Mouse (Mus musculus): ENCODE data around the gene Ppm1l. TPM values are rescaled to one million over a fixed set of nuclear protein-coding genes. Genes with fewer than 3 reads are reported as not detected.

Ppm1l gene
- total and polyA plus RNA-seq, 3 experiments, result not detected

GRCm38 (mm10) chr3:69283085-69283847 is 33.4 kb upstream of the Ppm1l start:
- H3K9ac ChIP-seq (ENCODE audit: control insufficient read depth, low read depth, low read length, poor library complexity, severe bottlenecking), result no peak overlapping the region
- no peaks in the 10 kb centered on the region for H3K36me3 ChIP-seq (ENCODE audit: control insufficient read depth in 1 of 2, insufficient read depth in 2 of 2, low read length in 2 of 2)
- H3K4me1 ChIP-seq (ENCODE audit: control insufficient read depth in 1 of 2, insufficient read depth in 2 of 2, low read length in 2 of 2), result no peaks in the 10 kb centered on the region
- H3K27me3 ChIP-seq (ENCODE audit: control insufficient read depth in 1 of 2, insufficient read depth in 2 of 2, low read length in 2 of 2), result no peaks in the 10 kb centered on the region
- DNase-seq (ENCODE audit: low read depth, low spot score), result no peak
- H3K9me3 ChIP-seq (replicated peaks; ENCODE audit: insufficient read depth, low read length), result no peaks in the 10 kb centered on the region
- H3K4me3 ChIP-seq (ENCODE audit: control insufficient read depth in 1 of 2, insufficient read depth in 1 of 2, low read depth in 2 of 2, low read length in 2 of 2), result no peak overlapping the region
- H3K79me2 ChIP-seq (ENCODE audit: control insufficient read depth, insufficient read depth, low read length, poor library complexity), result no peaks in the 10 kb centered on the region
- no peak overlapping the region for H3K27ac ChIP-seq (ENCODE audit: control insufficient read depth, low read depth, low read length)
- no peak for TF ChIP-seq TAL1 (IDR thresholded peaks at IDR 0.05; ENCODE audit: low read length)
- no peak for TF ChIP-seq POLR2A (IDR thresholded peaks at IDR 0.05; ENCODE audit: control insufficient read depth in 1 of 2, insufficient read depth in 1 of 2, low read depth in 1 of 2, low read length in 2 of 2, poor library complexity in 1 of 2)
- no peak for TF ChIP-seq TCF12 (IDR thresholded peaks at IDR 0.05; ENCODE audit: low read depth, low read length)
- TF ChIP-seq BHLHE40 (IDR thresholded peaks at IDR 0.05; ENCODE audit: borderline replicate concordance, low read depth, low read length), result no peak
- no peak for TF ChIP-seq UBTF (IDR thresholded peaks at IDR 0.05; ENCODE audit: borderline replicate concordance, insufficient read depth, low read depth, low read length)
- TF ChIP-seq KAT2A (conservative IDR thresholded peaks at IDR 0.05; ENCODE audit: low read depth, low read length), result no peak
- no peak for TF ChIP-seq ZKSCAN1 (IDR thresholded peaks at IDR 0.05; ENCODE audit: low read depth, low read length)

GRCm38 (mm10) chr3:69289833-69290232 is 26.8 kb upstream of the Ppm1l start:
- no peaks in the 10 kb centered on the region for H3K4me1 ChIP-seq (ENCODE audit: control insufficient read depth in 1 of 2, insufficient read depth in 2 of 2, low read length in 2 of 2)
- no peak overlapping the region for H3K9ac ChIP-seq (ENCODE audit: control insufficient read depth, low read depth, low read length, poor library complexity, severe bottlenecking)
- no peaks in the 10 kb centered on the region for H3K79me2 ChIP-seq (ENCODE audit: control insufficient read depth, insufficient read depth, low read length, poor library complexity)
- H3K36me3 ChIP-seq (ENCODE audit: control insufficient read depth in 1 of 2, insufficient read depth in 2 of 2, low read length in 2 of 2), result no peaks in the 10 kb centered on the region
- no peak overlapping the region for H3K4me3 ChIP-seq (ENCODE audit: control insufficient read depth in 1 of 2, insufficient read depth in 1 of 2, low read depth in 2 of 2, low read length in 2 of 2)
- H3K9me3 ChIP-seq (replicated peaks; ENCODE audit: insufficient read depth, low read length), result no peaks in the 10 kb centered on the region
- no peak for TF ChIP-seq SMC3 (IDR thresholded peaks at IDR 0.05; ENCODE audit: low read depth, low read length)
- no peak for TF ChIP-seq ELF1 (IDR thresholded peaks at IDR 0.05; ENCODE audit: low read depth, low read length)
- no peak for TF ChIP-seq ZKSCAN1 (IDR thresholded peaks at IDR 0.05; ENCODE audit: low read depth, low read length)
- TF ChIP-seq MAX (IDR thresholded peaks at IDR 0.05; ENCODE audit: low read length), result no peak
- no peak for TF ChIP-seq POLR2AphosphoS5 (IDR thresholded peaks at IDR 0.05; ENCODE audit: borderline replicate concordance, low read depth, low read length)
- no peak for TF ChIP-seq ZC3H11A (IDR thresholded peaks at IDR 0.05; ENCODE audit: low read depth, low read length)
- no peak for TF ChIP-seq BHLHE40 (IDR thresholded peaks at IDR 0.05; ENCODE audit: borderline replicate concordance, low read depth, low read length)
- DNase-seq (ENCODE audit: low read depth, low spot score), result no peak
- no peaks in the 10 kb centered on the region for H3K27me3 ChIP-seq (ENCODE audit: control insufficient read depth in 1 of 2, insufficient read depth in 2 of 2, low read length in 2 of 2)
- H3K27ac ChIP-seq (ENCODE audit: control insufficient read depth, low read depth, low read length), result no peak overlapping the region

- H3K36me3 ChIP-seq (ENCODE audit: control insufficient read depth in 1 of 2, insufficient read depth in 2 of 2, low read length in 2 of 2), result no peaks in the 10 kb centered on the region
- H3K4me1 ChIP-seq (ENCODE audit: control insufficient read depth in 1 of 2, insufficient read depth in 2 of 2, low read length in 2 of 2), result no peaks in the 10 kb centered on the region
- no peak for DNase-seq (ENCODE audit: low read depth, low spot score)
- no peaks in the 10 kb centered on the region for H3K27me3 ChIP-seq (ENCODE audit: control insufficient read depth in 1 of 2, insufficient read depth in 2 of 2, low read length in 2 of 2)
- no peak overlapping the region for H3K4me3 ChIP-seq (ENCODE audit: control insufficient read depth in 1 of 2, insufficient read depth in 1 of 2, low read depth in 2 of 2, low read length in 2 of 2)
- H3K9me3 ChIP-seq (replicated peaks; ENCODE audit: insufficient read depth, low read length), result no peaks in the 10 kb centered on the region
- no peaks in the 10 kb centered on the region for H3K79me2 ChIP-seq (ENCODE audit: control insufficient read depth, insufficient read depth, low read length, poor library complexity)
- no peak overlapping the region for H3K27ac ChIP-seq (ENCODE audit: control insufficient read depth, low read depth, low read length)
- no peak for TF ChIP-seq CHD1 (IDR thresholded peaks at IDR 0.05; ENCODE audit: low read depth, low read length)
- no peak for TF ChIP-seq E2F4 (IDR thresholded peaks at IDR 0.05; ENCODE audit: borderline replicate concordance, low read depth, low read length)
- no peak for TF ChIP-seq SMC3 (IDR thresholded peaks at IDR 0.05; ENCODE audit: low read depth, low read length)
- no peak for TF ChIP-seq NELFE (IDR thresholded peaks at IDR 0.05; ENCODE audit: low read depth, low read length)
- TF ChIP-seq ETS1 (IDR thresholded peaks at IDR 0.05; ENCODE audit: low read depth, low read length), result no peak
- no peak for TF ChIP-seq MYC (IDR thresholded peaks at IDR 0.05; ENCODE audit: low read depth, low read length)
- TF ChIP-seq CHD2 (IDR thresholded peaks at IDR 0.05; ENCODE audit: low read length), result no peak
- TF ChIP-seq MEF2A (IDR thresholded peaks at IDR 0.05; ENCODE audit: extremely low read depth, insufficient replicate concordance, low read depth, low read length, poor library complexity, severe bottlenecking), result no peak
- H3K9ac ChIP-seq (ENCODE audit: control insufficient read depth, low read depth, low read length, poor library complexity, severe bottlenecking), result no peak overlapping the region
These were observed 26.4 kb upstream of the Ppm1l start for GRCm38 (mm10) chr3:69290294-69290693.
